Mouse (Mus musculus): ENCODE data around the gene Aldh5a1.

- TF ChIP-seq CTCF (IDR thresholded peaks at IDR 0.05; ENCODE audit: extremely low read depth, insufficient read depth, insufficient read length, insufficient replicate concordance) = no peak
- TF ChIP-seq POLR2A (IDR thresholded peaks at IDR 0.05; ENCODE audit: low read depth, low read length) = no peak
Observed at GRCm38 (mm10) chr13:24960084-24960483, 22.6 kb upstream of the Aldh5a1 start.

Measured in spleen, adult 2 months (tissue).